Mouse (Mus musculus) regulatory T cell (primary cell): Measurements from ENCODE around the gene Tagap.

Experiments used
- in situ Hi-C: fragments of 300-600 bp; cut with MboI, MseI; formaldehyde crosslinking; loops from one replicate; pipeline ENCODE4 v1.15.1; 2025; ENCODE audit warnings: high pct_unique_total_duplicates

Gene Tagap

DNA sequence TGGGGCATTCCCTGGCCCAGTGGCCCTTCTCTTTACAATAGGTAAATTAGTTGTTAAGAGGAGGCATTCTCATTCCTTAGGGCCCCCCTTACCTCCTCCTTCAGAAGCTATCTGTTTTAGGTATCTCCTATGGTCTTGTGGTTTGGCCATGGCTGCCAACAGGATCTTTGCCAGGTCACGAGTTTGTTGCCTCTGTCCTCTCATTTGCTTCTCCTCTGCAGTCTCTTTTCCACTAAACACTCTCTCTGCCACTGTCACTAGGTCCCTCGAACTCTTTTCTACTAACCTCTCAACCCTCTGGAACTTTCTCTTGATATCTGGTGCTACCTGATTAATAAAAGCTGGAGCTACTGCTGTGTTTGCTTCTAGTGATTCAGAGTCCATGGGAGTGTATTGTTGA is 38.6 kb downstream of the Tagap start:
- in situ Hi-C loops, result loop anchor here (5.0 to 25.0 kb wide), 2 partner anchors 1037 to 1227 kb away; no protein-coding TSS in a partner anchor

DNA sequence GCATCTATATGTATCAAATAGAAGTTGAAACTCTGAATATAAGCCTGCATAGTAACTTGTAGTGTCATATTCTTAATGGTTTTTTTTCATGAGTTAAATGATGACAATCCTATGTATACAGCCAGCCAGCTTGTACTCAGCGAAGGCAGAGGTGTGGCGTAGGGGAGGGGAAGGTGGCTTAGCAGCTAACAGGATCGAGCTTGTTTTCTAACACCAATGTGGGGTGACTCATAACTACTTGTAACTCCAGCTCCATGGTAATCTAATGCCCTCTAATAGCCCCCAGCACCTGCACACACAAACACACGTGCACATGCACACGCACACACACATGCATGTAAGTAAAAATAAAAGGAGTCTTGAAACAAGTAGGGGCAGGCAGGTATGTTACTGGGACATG is 42.7 kb downstream of the Tagap start:
- in situ Hi-C loops, result loop anchor here (25.0 kb wide), 1 partner anchor 1231 kb away; no protein-coding TSS in a partner anchor

DNA sequence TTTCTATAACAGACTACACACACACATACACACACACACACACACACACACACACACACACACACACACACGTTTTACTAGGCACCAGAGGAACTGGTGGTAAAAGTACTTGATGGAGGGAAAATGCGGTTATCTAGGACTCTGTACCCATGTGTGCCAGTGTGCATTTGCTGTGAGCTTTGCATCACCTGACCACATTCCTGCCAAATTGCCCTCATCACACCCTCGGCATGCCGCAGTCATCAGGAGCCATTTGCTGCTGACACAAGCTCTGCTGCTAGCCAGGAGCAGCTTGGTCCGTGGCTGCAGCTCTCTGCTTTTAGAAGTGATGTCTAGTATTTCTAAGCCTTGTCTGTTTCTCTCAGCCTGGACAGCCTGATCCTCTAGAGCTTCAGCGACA is 44.0 kb downstream of the Tagap start:
- in situ Hi-C loops, result loop anchor here (25.0 kb wide), 1 partner anchor 1232 kb away; no protein-coding TSS in a partner anchor

DNA sequence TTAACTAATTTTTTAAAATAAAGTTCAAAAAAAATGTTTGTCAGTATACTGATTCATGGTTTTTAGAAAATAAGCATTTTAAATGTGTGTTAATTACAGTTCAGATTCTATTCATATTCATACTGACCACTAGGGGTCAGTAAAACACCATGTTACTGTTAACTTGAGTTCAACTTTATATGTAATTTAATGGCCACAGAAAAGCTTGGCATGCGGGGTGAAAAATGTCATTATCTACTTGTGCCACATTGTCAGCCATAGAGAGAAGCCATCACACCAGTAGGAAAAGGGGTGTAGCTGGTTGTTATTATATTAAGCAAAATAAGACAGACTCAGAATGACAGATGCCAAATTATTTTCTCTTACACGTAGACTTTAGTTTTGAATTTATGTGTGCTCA is 57.7 kb downstream of the Tagap start:
- in situ Hi-C loops, result loop anchor here (10.0 kb wide), 1 partner anchor 71 kb away; no protein-coding TSS in a partner anchor
